Mouse (Mus musculus) gastrocnemius, adult 18-20 months (tissue): ENCODE measurements at regions not wholly inside any gene's neighbourhood (a gene's known extent, or its start where the extent isn't known, plus 50 kb on each side); places are given as distances from the start of the nearest gene placed in this dataset.
A peak's percentile ranks its signal among the peaks of the same experiment; 100 is the strongest.

ENCODE experiments used
- DNase-seq: peaks from one replicate; pipeline ENCODE4 v3.0.0; 2021; ENCODE audit warnings: low spot score

GRCm38 (mm10) chr16:27138384-27138783 is 146.9 kb upstream of the Gmnc start:
- no peak for DNase-seq

GRCm38 (mm10) chr16:27138987-27139386 is 147.5 kb upstream of the Gmnc start:
- peak; percentile 4 for DNase-seq

- DNase-seq: peak; percentile 44
These were observed 148.6 kb upstream of the Gmnc start for GRCm38 (mm10) chr16:27140037-27140436.

GRCm38 (mm10) chr16:27155805-27156204 is 151.5 kb upstream of the Ostn start:
- peak; percentile 11 for DNase-seq

GRCm38 (mm10) chr16:27195650-27196049 is 111.6 kb upstream of the Ostn start:
- DNase-seq: peak; percentile 16
